Mouse (Mus musculus) c-Kit-positive CD71-positive TER-119-negative erythroid progenitor cells, embryonic 14.5 days (primary cell): ENCODE measurements around the gene Map3k20.

Experiments used
- DNase-seq: peaks from one replicate; pipeline ENCODE4 v3.0.0-alpha.2; 2013; ENCODE audit warnings: low read depth

The Map3k20 gene

GRCm38 (mm10) chr2:72379425-72379824 is 94.0 kb downstream of the Map3k20 start:
- no peak for DNase-seq

- no peak for DNase-seq
Measured at GRCm38 (mm10) chr2:72382662-72383061, 97.2 kb downstream of the Map3k20 start.

GRCm38 (mm10) chr2:72383321-72383720 is 97.9 kb downstream of the Map3k20 start:
- DNase-seq, result no peak

- no peak for DNase-seq
Measured at GRCm38 (mm10) chr2:72389411-72389810, 104.0 kb downstream of the Map3k20 start.

- DNase-seq, result peak; percentile 63
Measured at GRCm38 (mm10) chr2:72389942-72390341, 104.5 kb downstream of the Map3k20 start.

GRCm38 (mm10) chr2:72390474-72390873 is 105.0 kb downstream of the Map3k20 start:
- DNase-seq, result no peak

GRCm38 (mm10) chr2:72391024-72391423 is 105.6 kb downstream of the Map3k20 start:
- no peak for DNase-seq

- DNase-seq, result no peak
Measured at GRCm38 (mm10) chr2:72391721-72392120, 106.3 kb downstream of the Map3k20 start.

GRCm38 (mm10) chr2:72392316-72392715 is 106.9 kb downstream of the Map3k20 start:
- DNase-seq, result no peak

- DNase-seq, result no peak
Measured at GRCm38 (mm10) chr2:72396934-72397333, 111.5 kb downstream of the Map3k20 start.

- DNase-seq, result peak; percentile 72
Measured at GRCm38 (mm10) chr2:72398227-72398626, 112.8 kb downstream of the Map3k20 start.

- no peak for DNase-seq
Measured at GRCm38 (mm10) chr2:72399469-72400195, 114.2 kb downstream of the Map3k20 start.

GRCm38 (mm10) chr2:72401290-72401689 is 115.9 kb downstream of the Map3k20 start:
- DNase-seq, result no peak

- DNase-seq, result no peak
Measured at GRCm38 (mm10) chr2:72405621-72406555, 120.5 kb downstream of the Map3k20 start.

- no peak for DNase-seq
Measured at GRCm38 (mm10) chr2:72406701-72407100, 121.3 kb downstream of the Map3k20 start.

- no peak for DNase-seq
Measured at GRCm38 (mm10) chr2:72407341-72408092, 122.1 kb downstream of the Map3k20 start.

GRCm38 (mm10) chr2:72409968-72410367 is 124.5 kb downstream of the Map3k20 start:
- no peak for DNase-seq

- no peak for DNase-seq
Measured at GRCm38 (mm10) chr2:72412266-72412665, 126.8 kb downstream of the Map3k20 start.

- DNase-seq, result no peak
Measured at GRCm38 (mm10) chr2:72415416-72415815, 130.0 kb downstream of the Map3k20 start.

- DNase-seq, result no peak
Measured at GRCm38 (mm10) chr2:72416095-72417080, 131.0 kb downstream of the Map3k20 start.

GRCm38 (mm10) chr2:72420561-72420960 is 135.1 kb downstream of the Map3k20 start:
- no peak for DNase-seq
